Mouse (Mus musculus) olfactory bulb, adult 2 months (tissue): ENCODE results near the gene Zfp771.

Experiments used
- CTCF ChIP-seq: fragments of 200-500 bp; IDR thresholded peaks from 2 replicates; pipeline ENCODE4 v1.5.1; 2012; ENCODE audit warnings: low read depth, mild to moderate bottlenecking, low read length, moderate library complexity; ENCODE audit not compliant: insufficient read depth
- POLR2A ChIP-seq: fragments of 200-500 bp; IDR thresholded peaks from 2 replicates; pipeline ENCODE4 v1.6.1; 2012; ENCODE audit warnings: mild to moderate bottlenecking, low read depth, low read length, moderate library complexity; ENCODE audit not compliant: insufficient read depth

GRCm38 (mm10) chr7:127280092-127280491 is 36.0 kb downstream of the Zfp771 start:
- TF ChIP-seq CTCF (no peak), POLR2A (no peak)
